7 mouse cellular contexts compared by ENCODE assay signal in genomic region chr5:122778231-122779226, GRCm38 (mm10). TPM values are rescaled to one million over a fixed set of nuclear protein-coding genes. Genes with fewer than 3 reads are reported as not detected.
DNase-seq lines count a peak whose midpoint lies in the region; ATAC-seq and TF ChIP-seq lines count a peak whose summit lies in the region.

No protein-coding gene starts in this region.

- H3K9me3 ChIP-seq in kidney, postnatal 0 days (replicated peaks; ENCODE audit: low read length) = no peaks in the 10 kb centered on the region
- no peaks in the 10 kb centered on the region for H3K9me3 ChIP-seq in stomach, embryonic 15.5 days

- WGBS in kidney, postnatal 0 days = 2% methylated on average over 39 of the region's 55 CpGs
- WGBS in stomach, embryonic 15.5 days = 2% methylated on average over 43 of the region's 55 CpGs

- no peaks in the 10 kb centered on the region for H3K36me3 ChIP-seq in kidney, postnatal 0 days (ENCODE audit: insufficient read depth, low read length)
- no peaks in the 10 kb centered on the region for H3K36me3 ChIP-seq in stomach, embryonic 15.5 days

- peak; percentile 45 for ATAC-seq in kidney, postnatal 0 days (replicated peaks; ENCODE audit: low FRiP score, low read depth)
- peak; percentile 30 for ATAC-seq in megakaryocyte-erythroid progenitor cell, adult 5-6 weeks (replicated peaks; ENCODE audit: low FRiP score, low TSS enrichment, poor library complexity, severe bottlenecking)
- peak; percentile 56 for ATAC-seq in stomach, embryonic 15.5 days (ENCODE audit: insufficient read depth, low FRiP score, low read depth)

- H3K4me1 ChIP-seq in kidney, postnatal 0 days (replicated peaks; ENCODE audit: insufficient read depth, low read length) = 0 out of 2 replicates have a peak, but pooled peaks cover 4% of the 10 kb centered on the region
- H3K4me1 ChIP-seq in stomach, embryonic 15.5 days = peaks cover 8% of the 10 kb centered on the region; the same call in 1 of the 2 replicates

- peak overlapping the region; percentile 94 for H3K4me2 ChIP-seq in kidney, postnatal 0 days (ENCODE audit: low read length)
- H3K4me2 ChIP-seq in stomach, embryonic 15.5 days = peak overlapping the region; percentile 86

- H3K27ac ChIP-seq in kidney, postnatal 0 days = peak overlapping the region; percentile 80
- H3K27ac ChIP-seq in stomach, embryonic 15.5 days = peak overlapping the region; percentile 61; the same call in 1 of the 2 replicates

- peak; percentile 41 for DNase-seq in urinary bladder, postnatal 14 days (ENCODE audit: low spot score)
- no peak for DNase-seq in urinary bladder, postnatal 4 days (ENCODE audit: low spot score in 2 of 2)
- DNase-seq in cerebellum, adult 18-20 months = peak; percentile 44 to 46
- DNase-seq in frontal cortex, postnatal 36 days (ENCODE audit: low spot score in 2 of 2) = peak; percentile 59 to 66
- DNase-seq in kidney, postnatal 0 days (ENCODE audit: low spot score) = no peak

- H3K27me3 ChIP-seq in kidney, postnatal 0 days (ENCODE audit: insufficient read depth, low read length) = no peaks in the 10 kb centered on the region
- no peaks in the 10 kb centered on the region for H3K27me3 ChIP-seq in stomach, embryonic 15.5 days (replicated peaks)

- peak overlapping the region; percentile 82 for H3K4me3 ChIP-seq in kidney, postnatal 0 days (replicated peaks; ENCODE audit: low read depth, low read length)
- H3K4me3 ChIP-seq in stomach, embryonic 15.5 days (replicated peaks) = peak overlapping the region; percentile 83

- no peak for TF ChIP-seq CTCF in kidney, postnatal 0 days (IDR thresholded peaks at IDR 0.05; ENCODE audit: low read depth)

- peak overlapping the region; percentile 85 for H3K9ac ChIP-seq in kidney, postnatal 0 days (ENCODE audit: low read depth, low read length)
- peak overlapping the region; percentile 69 for H3K9ac ChIP-seq in stomach, embryonic 15.5 days

RNA-seq across cellular contexts. Expression of gene Camkk2, which starts 0.7 kb away (rescaled TPM):
- polyA plus RNA-seq in kidney, postnatal 0 days (2015; fragmentation: Nextera tagmentation; extraction: Ambion mirVana) = 38.9 and 43.1 TPM in 2 replicates
- total RNA-seq in megakaryocyte-erythroid progenitor cell, adult 5-6 weeks (2014; fragmentation: Nextera tagmentation) = 39.0 and 40.9 TPM in 2 replicates
- total RNA-seq in megakaryocyte-erythroid progenitor cell, adult 5-6 weeks (2017) = 15.8 and 18.4 TPM in 2 replicates
- 23.2 and 25.2 TPM in 2 replicates for polyA plus RNA-seq in stomach, embryonic 15.5 days (2015; fragmentation: Nextera tagmentation; extraction: Ambion mirVana)

RNA-seq across cellular contexts. Expression of gene Anapc5, which starts 42.6 kb away (rescaled TPM):
- polyA plus RNA-seq in kidney, postnatal 0 days (2015; fragmentation: Nextera tagmentation; extraction: Ambion mirVana) = 258 and 302 TPM in 2 replicates
- 338 and 413 TPM in 2 replicates for total RNA-seq in megakaryocyte-erythroid progenitor cell, adult 5-6 weeks (2014; fragmentation: Nextera tagmentation)
- 279 and 302 TPM in 2 replicates for total RNA-seq in megakaryocyte-erythroid progenitor cell, adult 5-6 weeks (2017)
- polyA plus RNA-seq in stomach, embryonic 15.5 days (2015; fragmentation: Nextera tagmentation; extraction: Ambion mirVana) = 384 and 409 TPM in 2 replicates

Comparison
In these comparisons a context has a peak if more than half of its experiments do, and no peak if none do; other contexts are left out.
1. DNase-seq: peak in urinary bladder, postnatal 14 days (single experiment), cerebellum, adult 18-20 months (2 of 2) and frontal cortex, postnatal 36 days (2 of 2); none in urinary bladder, postnatal 4 days (0 of 2) and kidney, postnatal 0 days (single experiment).
2. Peak in every context shown above with its lines, with median percentiles within 50 percentile points of each other: ATAC-seq.